Mouse (Mus musculus) natural killer cell, adult 2 months (primary cell): ENCODE data around the gene Nploc4.
"Not testable (repeated sequence)": the region's sequence is repeated elsewhere in the genome, so short reads cannot be mapped to it uniquely, and the experiment has no call there.

Experiments
- DNase-seq, 2 experiments: peaks; one replicate each; pipeline ENCODE4 v3.0.0; 2022; ENCODE audit warnings: low spot score in 2 of 2

Nploc4 gene

GRCm38 (mm10) chr11:120442765-120443280 is 5.3 kb upstream of the Nploc4 start:
- DNase-seq, result no peak

GRCm38 (mm10) chr11:120442344-120442743 is 4.8 kb upstream of the Nploc4 start, which contains the start of gene Tspan10:
Gene Tspan10, plus strand, starts transcription at chr11:120442644.
- no peak for DNase-seq

GRCm38 (mm10) chr11:120437857-120438385 is 413 bp upstream of the Nploc4 start:
- DNase-seq, result no peak

- no peak for DNase-seq
Measured at GRCm38 (mm10) chr11:120426727-120427126, 10.8 kb downstream of the Nploc4 start.

- DNase-seq, result peak; percentile 31 to 46
Measured at GRCm38 (mm10) chr11:120423569-120424295, 13.8 kb downstream of the Nploc4 start.

- DNase-seq, result no peak
Measured at GRCm38 (mm10) chr11:120422651-120423568, 14.6 kb downstream of the Nploc4 start.

GRCm38 (mm10) chr11:120418592-120418991 is 18.9 kb downstream of the Nploc4 start:
- DNase-seq, result no peak

- no peak for DNase-seq
Measured at GRCm38 (mm10) chr11:120417852-120418251, 19.7 kb downstream of the Nploc4 start.

- DNase-seq, result not testable (repeated sequence)
Measured at GRCm38 (mm10) chr11:120413621-120414020, 23.9 kb downstream of the Nploc4 start.

GRCm38 (mm10) chr11:120406445-120406844 is 31.1 kb downstream of the Nploc4 start:
- DNase-seq, result no peak

GRCm38 (mm10) chr11:120405867-120406266 is 31.6 kb downstream of the Nploc4 start:
- no peak for DNase-seq

- no peak for DNase-seq
Measured at GRCm38 (mm10) chr11:120404814-120405213, 32.7 kb downstream of the Nploc4 start.

- no peak for DNase-seq
Measured at GRCm38 (mm10) chr11:120399319-120399718, 38.2 kb downstream of the Nploc4 start.

- no peak for DNase-seq
Measured at GRCm38 (mm10) chr11:120397602-120398001, 39.9 kb downstream of the Nploc4 start.

GRCm38 (mm10) chr11:120395661-120396060 is 41.8 kb downstream of the Nploc4 start:
- DNase-seq, result no peak

- no peak for DNase-seq
Measured at GRCm38 (mm10) chr11:120388580-120388979, 48.9 kb downstream of the Nploc4 start.

GRCm38 (mm10) chr11:120387157-120387556 is 50.4 kb downstream of the Nploc4 start:
- no peak for DNase-seq

GRCm38 (mm10) chr11:120386632-120387031 is 50.9 kb downstream of the Nploc4 start:
- no peak for DNase-seq

- DNase-seq, result no peak
Measured at GRCm38 (mm10) chr11:120382509-120382908, 55.0 kb downstream of the Nploc4 start.

- DNase-seq, result no peak
Measured at GRCm38 (mm10) chr11:120381157-120381556, 56.4 kb downstream of the Nploc4 start.

GRCm38 (mm10) chr11:120380271-120380670 is 57.2 kb downstream of the Nploc4 start:
- no peak for DNase-seq
